Mouse (Mus musculus) spleen, adult 2 months (tissue): ENCODE results near the gene Apobec3. TPM values are rescaled to one million over a fixed set of nuclear protein-coding genes. Genes with fewer than 3 reads are reported as not detected.

ENCODE experiments used
- DNase-seq, 2 experiments: peaks; one replicate each; pipeline versions ENCODE4 v3.0.0 to v3.0.0-alpha.2; 2012 to 2021; ENCODE audit warnings: low spot score in 2 of 2, low read depth in 1 of 2
- H3K27ac ChIP-seq: fragments of 200-500 bp; 2 replicates; pipeline ENCODE4 v1.5.1; 2012; ENCODE audit warnings: low read length, inconsistent platforms; ENCODE audit not compliant: insufficient read depth
- H3K27me3 ChIP-seq: fragments of 200-500 bp; 2 replicates; pipeline ENCODE4 v1.6.1; 2012; ENCODE audit warnings: mild to moderate bottlenecking, moderate library complexity, low read length, inconsistent platforms; ENCODE audit not compliant: control insufficient read depth, insufficient read depth
- H3K36me3 ChIP-seq: fragments of 200-500 bp; 2 replicates; pipeline ENCODE4 v1.6.1; 2012; ENCODE audit warnings: mild to moderate bottlenecking, low read length, inconsistent platforms; ENCODE audit not compliant: control insufficient read depth, insufficient read depth
- H3K4me1 ChIP-seq: fragments of 200-500 bp; 2 replicates; pipeline ENCODE4 v1.6.1; 2011; ENCODE audit warnings: inconsistent platforms; ENCODE audit not compliant: control insufficient read depth, insufficient read depth, insufficient read length
- H3K4me3 ChIP-seq: fragments of 200-500 bp; 2 replicates; pipeline ENCODE4 v1.5.1; 2011; ENCODE audit warnings: mild to moderate bottlenecking, inconsistent platforms; ENCODE audit not compliant: insufficient read depth, insufficient read length; ENCODE audit errors: extremely low read depth
- CTCF ChIP-seq: fragments of 200-500 bp; IDR thresholded peaks from 2 replicates; pipeline ENCODE4 v1.5.1; 2011; ENCODE audit warnings: mild to moderate bottlenecking, inconsistent platforms; ENCODE audit not compliant: insufficient read depth, insufficient read length, insufficient replicate concordance; ENCODE audit errors: extremely low read depth
- POLR2A ChIP-seq: fragments of 200-500 bp; IDR thresholded peaks from 2 replicates; pipeline ENCODE4 v1.6.1; 2011; ENCODE audit warnings: low read depth, low read length, inconsistent platforms
- WGBS: fragments of 180-500 bp; shearing (Covaris S2); methylation state at CpG from one replicate; pipeline ENCODE4 v1.1.7; 2018; 5-methylcytosine and 5-hydroxymethylcytosine counted together
- polyA plus RNA-seq: library from polyadenylated mRNA; depleted of rRNA; stranded (reverse); fragments of >200 nt; gene quantifications from 2 replicates; pipeline ENCODE4 v1.2.3, GENCODE M21; 2012

Apobec3 gene
- polyA plus RNA-seq, 1 experiment: 99.9 TPM

- Histone ChIP-seq H3K4me3 (no peak overlapping the region), H3K27ac (no peak overlapping the region), H3K36me3 (no peaks in the 10 kb centered on the region), H3K27me3 (no peaks in the 10 kb centered on the region), H3K4me1 (no peaks in the 10 kb centered on the region)
- no peak for TF ChIP-seq CTCF
- TF ChIP-seq POLR2A: no peak
- 82% methylated on average over 3 of the region's 3 CpGs for WGBS
- DNase-seq: no peak
These were observed 24.0 kb upstream of the Apobec3 start for GRCm38 (mm10) chr15:79867260-79868002.

- Histone ChIP-seq H3K4me1 (no peaks in the 10 kb centered on the region), H3K4me3 (no peak overlapping the region), H3K36me3 (no peaks in the 10 kb centered on the region), H3K27me3 (no peaks in the 10 kb centered on the region), H3K27ac (no peak overlapping the region)
- 94% methylated on average over 8 of the region's 8 CpGs for WGBS
- no peak for DNase-seq
- TF ChIP-seq CTCF: no peak
- TF ChIP-seq POLR2A: no peak
These were observed 17.9 kb upstream of the Apobec3 start for GRCm38 (mm10) chr15:79873545-79873944.

GRCm38 (mm10) chr15:79873995-79874394 lies 17.5 kb upstream of the Apobec3 start:
- no peaks in the 10 kb centered on the region for H3K36me3 ChIP-seq
- 34% methylated on average over 2 of the region's 2 CpGs for WGBS
- no peak overlapping the region for H3K4me3 ChIP-seq
- H3K27ac ChIP-seq: no peak overlapping the region
- no peak for DNase-seq
- H3K4me1 ChIP-seq: no peaks in the 10 kb centered on the region
- no peaks in the 10 kb centered on the region for H3K27me3 ChIP-seq
- TF ChIP-seq CTCF: no peak
- no peak for TF ChIP-seq POLR2A

GRCm38 (mm10) chr15:79875261-79875995 lies 16.0 kb upstream of the Apobec3 start:
- Histone ChIP-seq H3K4me3 (no peak overlapping the region), H3K27ac (no peak overlapping the region), H3K27me3 (no peaks in the 10 kb centered on the region), H3K4me1 (no peaks in the 10 kb centered on the region), H3K36me3 (no peaks in the 10 kb centered on the region)
- 92% methylated on average over 18 of the region's 18 CpGs for WGBS
- no peak for DNase-seq
- TF ChIP-seq CTCF (no peak), POLR2A (no peak)

GRCm38 (mm10) chr15:79878725-79879136 lies 12.7 kb upstream of the Apobec3 start:
- no peak for TF ChIP-seq POLR2A
- no peak for TF ChIP-seq CTCF
- WGBS: 76% methylated on average over 6 of the region's 6 CpGs
- DNase-seq: no peak
- H3K27ac ChIP-seq: no peak overlapping the region
- H3K4me3 ChIP-seq: no peak overlapping the region
- no peaks in the 10 kb centered on the region for H3K36me3 ChIP-seq
- no peaks in the 10 kb centered on the region for H3K27me3 ChIP-seq
- H3K4me1 ChIP-seq: peaks cover 7% of the 10 kb centered on the region; the same call in 1 of the 2 replicates

- WGBS: 53% methylated on average over 13 of the region's 13 CpGs
- no peak for DNase-seq
- no peak for TF ChIP-seq CTCF
- TF ChIP-seq POLR2A: no peak
These were observed 12.1 kb upstream of the Apobec3 start for GRCm38 (mm10) chr15:79879319-79879718.

GRCm38 (mm10) chr15:79880477-79880876 lies 11.0 kb upstream of the Apobec3 start:
- H3K4me3 ChIP-seq: no peak overlapping the region
- no peak for DNase-seq
- H3K4me1 ChIP-seq: peaks cover 7% of the 10 kb centered on the region; the same call in 1 of the 2 replicates
- H3K27ac ChIP-seq: no peak overlapping the region
- TF ChIP-seq CTCF (no peak), POLR2A (no peak)
- no peaks in the 10 kb centered on the region for H3K36me3 ChIP-seq
- H3K27me3 ChIP-seq: no peaks in the 10 kb centered on the region
- WGBS: 80% methylated on average over 3 of the region's 3 CpGs

More at GRCm38 (mm10) chr15:79879319-79879718, 12.1 kb upstream of the Apobec3 start:
- Histone ChIP-seq H3K36me3 (no peaks in the 10 kb centered on the region), H3K27ac (no peak overlapping the region), H3K27me3 (no peaks in the 10 kb centered on the region), H3K4me1 (peaks cover 7% of the 10 kb centered on the region; the same call in 1 of the 2 replicates), H3K4me3 (no peak overlapping the region)
